Mouse (Mus musculus) hindbrain, embryonic 13.5 days (tissue): ENCODE data around the gene Aldh16a1. TPM values are rescaled to one million over a fixed set of nuclear protein-coding genes. Genes with fewer than 3 reads are reported as not detected.
"Not testable (repeated sequence)": the region's sequence is repeated elsewhere in the genome, so short reads cannot be mapped to it uniquely, and the experiment has no call there.

ENCODE experiments used
- ATAC-seq: fragments of 200-750 bp; cut with Nextera tagmentation; 2 replicates; pipeline ENCODE4 v1.8.0; 2017; ENCODE audit warnings: moderate TSS enrichment; ENCODE audit not compliant: low FRiP score
- H3K27ac ChIP-seq: fragments of 300-500 bp; sonication (generic); 2 replicates; pipeline ENCODE4 v1.5.1; 2015; ENCODE audit warnings: inconsistent platforms, mild to moderate bottlenecking, moderate library complexity
- H3K27me3 ChIP-seq: fragments of 300-500 bp; sonication (generic); 2 replicates; pipeline ENCODE4 v1.6.1; 2015; ENCODE audit warnings: mild to moderate bottlenecking, inconsistent platforms
- H3K36me3 ChIP-seq: fragments of 300-500 bp; sonication (generic); 2 replicates; pipeline ENCODE4 v1.6.1; 2015; ENCODE audit warnings: mild to moderate bottlenecking, inconsistent platforms
- H3K4me1 ChIP-seq: fragments of 300-500 bp; sonication (generic); replicated peaks from 2 replicates; pipeline ENCODE4 v1.6.1; 2015; ENCODE audit warnings: inconsistent platforms
- H3K4me2 ChIP-seq: fragments of 300-500 bp; sonication (generic); 2 replicates; pipeline ENCODE4 v1.6.1; 2015; ENCODE audit warnings: inconsistent platforms, mild to moderate bottlenecking, moderate library complexity
- H3K4me3 ChIP-seq: fragments of 300-500 bp; sonication (generic); 2 replicates; pipeline ENCODE4 v1.5.1; 2015; ENCODE audit warnings: mild to moderate bottlenecking, inconsistent platforms
- H3K9ac ChIP-seq: fragments of 300-500 bp; sonication (generic); 2 replicates; pipeline ENCODE4 v1.6.1; 2015; ENCODE audit warnings: mild to moderate bottlenecking, inconsistent platforms
- H3K9me3 ChIP-seq: fragments of 300-500 bp; sonication (generic); 2 replicates; pipeline ENCODE4 v1.6.1; 2016; ENCODE audit warnings: inconsistent platforms
- WGBS: fragments of 180-500 bp; shearing (Covaris S2); methylation state at CpG from one replicate; pipeline ENCODE4 v1.1.7; 2015; 5-methylcytosine and 5-hydroxymethylcytosine counted together
- polyA plus RNA-seq: library from polyadenylated mRNA; unstranded; fragments of >200 nt; fragmentation: Nextera tagmentation; extraction: Ambion mirVana; gene quantifications from 2 replicates; pipeline ENCODE4 v1.2.1, GENCODE M21; 2015

The Aldh16a1 gene
- polyA plus RNA-seq, 1 experiment from 2014 or later = 24.5 TPM

DNA sequence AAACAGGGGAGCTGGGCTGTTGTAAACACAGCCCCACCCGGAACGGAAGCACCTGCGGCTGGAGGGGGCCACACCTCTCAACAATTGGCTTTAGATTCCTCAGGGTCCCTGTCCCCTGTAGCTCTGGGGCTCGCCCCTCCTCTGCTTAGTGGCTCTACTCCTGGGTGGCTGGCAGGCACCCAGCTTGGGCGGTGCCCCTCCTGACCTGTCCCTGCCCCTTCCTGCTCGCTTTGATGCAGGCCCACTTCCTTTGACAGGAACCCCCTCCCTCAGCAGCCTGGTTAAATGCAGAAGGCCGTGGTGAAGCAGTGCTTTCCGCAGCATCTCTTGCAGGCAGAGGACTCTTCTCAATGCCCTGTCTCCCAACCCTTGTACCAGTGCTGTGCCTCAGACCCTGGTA, 33.0 kb downstream of the Aldh16a1 start:
- H3K4me3 ChIP-seq = no peak overlapping the region; the same call in 1 of the 2 replicates
- H3K4me1 ChIP-seq = peaks cover 41% of the 10 kb centered on the region
- no peaks in the 10 kb centered on the region for H3K27me3 ChIP-seq
- H3K36me3 ChIP-seq = peaks cover 68% of the 10 kb centered on the region
- peak overlapping the region; percentile 43 for H3K9ac ChIP-seq
- H3K9me3 ChIP-seq = no peaks in the 10 kb centered on the region
- ATAC-seq = no peak
- 83% methylated on average over 8 of the region's 8 CpGs for WGBS
- H3K27ac ChIP-seq = peak overlapping the region; percentile 30; the same call in 1 of the 2 replicates
- H3K4me2 ChIP-seq = 0 out of 2 replicates have a peak overlapping the region, but pooled peaks have one; percentile 4

DNA sequence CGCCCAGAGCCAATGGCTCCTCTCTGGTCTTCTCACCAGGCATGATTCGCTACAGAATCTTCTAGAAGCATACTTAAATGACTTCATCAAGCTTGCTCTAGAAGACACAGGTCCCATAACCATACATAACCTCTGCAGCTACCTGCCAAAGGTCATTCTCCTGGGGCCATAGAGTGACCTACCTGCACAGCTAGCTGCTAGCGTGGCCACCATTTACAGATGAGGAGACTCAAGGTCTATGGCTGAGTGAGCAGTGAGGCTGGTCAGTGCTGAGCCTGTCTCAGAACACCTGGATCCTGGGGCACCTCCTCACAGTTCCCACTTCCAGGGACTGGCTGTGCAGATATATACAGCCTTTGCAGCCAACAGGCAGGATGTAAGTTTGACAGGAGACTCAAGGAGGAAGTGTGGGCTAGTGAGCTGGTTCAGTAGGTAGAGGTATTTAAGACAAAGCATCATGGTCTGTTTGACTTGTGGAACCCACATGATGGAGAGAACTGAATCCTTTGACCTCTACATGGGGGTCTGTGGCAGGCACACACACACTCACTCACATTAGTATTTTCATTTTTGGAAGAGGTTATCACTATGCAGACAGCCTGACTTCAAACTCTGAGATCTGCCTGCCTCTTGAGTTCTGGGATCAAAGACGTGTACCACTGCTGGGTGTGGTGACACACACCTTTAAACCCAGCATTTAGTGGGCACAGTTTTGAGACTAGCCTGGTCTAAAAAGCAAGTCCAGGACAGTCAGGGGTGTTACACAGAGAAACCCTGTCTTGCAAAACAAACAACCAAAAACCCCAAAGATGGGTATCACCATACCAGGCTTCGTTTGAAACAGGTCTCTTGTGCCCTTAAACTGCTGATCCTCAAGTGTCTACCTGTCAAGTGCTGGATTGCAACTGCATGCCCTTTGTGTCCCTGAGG, 34.3 kb downstream of the Aldh16a1 start:
- peaks cover 30% of the 10 kb centered on the region for H3K4me1 ChIP-seq
- peaks cover 54% of the 10 kb centered on the region for H3K36me3 ChIP-seq
- no peaks in the 10 kb centered on the region for H3K27me3 ChIP-seq
- no peaks in the 10 kb centered on the region for H3K9me3 ChIP-seq
- no peak overlapping the region for H3K4me2 ChIP-seq
- no peak for ATAC-seq
- WGBS = 88% methylated on average over 5 of the region's 5 CpGs
- no peak overlapping the region for H3K4me3 ChIP-seq
- no peak overlapping the region for H3K9ac ChIP-seq
- no peak overlapping the region for H3K27ac ChIP-seq

DNA sequence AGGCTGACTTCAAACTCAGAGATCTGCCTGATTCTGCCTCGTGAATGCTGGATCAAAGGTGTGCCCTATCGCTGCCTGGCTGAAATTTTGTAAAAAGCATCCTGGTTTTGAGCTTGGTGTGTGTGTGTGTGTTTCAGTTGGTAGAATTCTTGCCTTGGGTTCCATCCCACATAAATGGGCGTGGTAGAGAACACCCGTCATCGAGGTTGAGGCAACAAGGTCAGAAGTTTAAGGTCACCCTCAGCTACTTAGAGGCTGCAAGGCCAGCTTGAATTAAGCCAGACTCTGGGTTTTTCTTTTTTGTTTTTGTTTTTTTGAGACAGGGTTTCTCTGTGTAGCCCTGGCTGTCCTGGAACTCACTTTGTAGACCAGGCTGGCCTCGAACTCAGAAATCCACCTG, 36.0 kb downstream of the Aldh16a1 start:
- no peak overlapping the region for H3K9ac ChIP-seq
- H3K4me1 ChIP-seq = peaks cover 22% of the 10 kb centered on the region
- no peak overlapping the region for H3K4me2 ChIP-seq
- ATAC-seq = no peak
- no peaks in the 10 kb centered on the region for H3K9me3 ChIP-seq
- H3K27ac ChIP-seq = no peak overlapping the region
- H3K36me3 ChIP-seq = peaks cover 53% of the 10 kb centered on the region
- no peaks in the 10 kb centered on the region for H3K27me3 ChIP-seq
- no peak overlapping the region for H3K4me3 ChIP-seq
- WGBS = 94% methylated on average over 6 of the region's 6 CpGs

DNA sequence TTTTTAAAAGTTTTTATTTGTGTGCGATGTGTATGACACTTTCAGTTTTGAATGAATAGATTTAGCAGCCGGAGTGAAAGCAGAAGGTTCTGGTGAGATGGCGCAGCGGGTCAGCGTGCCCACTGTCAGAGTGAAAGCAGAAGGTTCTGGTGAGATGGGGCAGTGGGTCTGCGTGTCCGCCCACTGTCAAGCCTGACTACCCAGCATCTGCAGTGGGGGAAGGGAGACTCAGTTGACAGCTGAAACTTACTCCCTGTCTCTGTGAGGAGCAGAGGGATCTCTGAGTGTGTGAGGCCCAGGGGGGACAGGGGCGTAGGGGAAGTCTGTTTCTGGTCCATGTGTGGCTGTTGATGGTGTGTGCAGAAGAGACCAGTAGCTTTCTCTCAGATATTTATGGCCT, 36.8 kb downstream of the Aldh16a1 start:
- Histone ChIP-seq H3K9me3 (no peaks in the 10 kb centered on the region), H3K4me3 (no peak overlapping the region), H3K36me3 (peaks cover 48% of the 10 kb centered on the region), H3K9ac (no peak overlapping the region), H3K27me3 (no peaks in the 10 kb centered on the region), H3K27ac (no peak overlapping the region), H3K4me2 (no peak overlapping the region), H3K4me1 (peaks cover 14% of the 10 kb centered on the region)
- WGBS = 82% methylated on average over 8 of the region's 8 CpGs
- ATAC-seq = no peak

DNA sequence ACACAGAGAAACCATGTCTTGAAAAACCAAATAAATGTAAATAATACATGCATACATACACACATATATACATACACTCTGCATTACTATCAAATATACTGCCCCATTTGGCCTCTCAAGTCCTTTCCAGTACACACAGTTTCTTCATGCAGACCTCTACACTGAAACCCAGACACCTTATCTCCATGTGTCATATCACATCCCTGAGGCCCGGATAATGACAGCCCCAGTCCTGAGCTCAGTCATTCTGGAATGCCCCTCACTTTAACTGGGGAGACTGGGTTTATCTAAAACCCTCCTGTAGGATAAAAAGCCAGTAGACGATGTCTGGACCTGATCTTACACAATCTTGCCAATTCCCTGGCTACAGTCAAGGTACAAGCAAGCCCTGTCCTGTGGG, 40.9 kb downstream of the Aldh16a1 start:
- Histone ChIP-seq H3K27me3 (no peaks in the 10 kb centered on the region), H3K9me3 (no peaks in the 10 kb centered on the region), H3K27ac (no peak overlapping the region), H3K36me3 (peaks cover 9% of the 10 kb centered on the region), H3K9ac (no peak overlapping the region), H3K4me2 (no peak overlapping the region), H3K4me1 (no peaks in the 10 kb centered on the region), H3K4me3 (no peak overlapping the region)
- 89% methylated on average over 2 of the region's 2 CpGs for WGBS
- no peak for ATAC-seq

DNA sequence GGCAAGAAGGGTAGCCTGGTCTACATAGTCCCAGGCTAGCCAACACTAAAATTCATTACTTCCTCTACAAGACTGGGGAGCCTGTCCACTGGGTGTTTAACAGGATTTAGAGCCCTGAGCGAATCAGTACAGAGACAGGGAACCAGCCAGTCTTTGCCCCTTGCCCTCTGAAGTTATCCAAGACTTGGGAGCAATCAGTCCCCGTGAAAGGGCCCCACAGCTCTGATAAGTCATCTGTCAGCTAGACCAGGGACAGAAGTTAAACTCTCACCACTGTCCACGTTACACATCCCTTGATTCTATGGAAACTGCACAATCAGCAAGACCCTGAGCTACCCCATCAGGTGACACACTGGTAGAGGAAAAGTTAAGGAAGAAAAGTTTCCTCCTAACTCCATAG, 41.9 kb downstream of the Aldh16a1 start:
- 74% methylated on average over 3 of the region's 3 CpGs for WGBS
- Histone ChIP-seq H3K4me2 (no peak overlapping the region), H3K4me3 (no peak overlapping the region), H3K4me1 (no peaks in the 10 kb centered on the region), H3K27ac (no peak overlapping the region), H3K36me3 (peaks cover under 1% of the 10 kb centered on the region; the same call in 1 of the 2 replicates), H3K27me3 (no peaks in the 10 kb centered on the region), H3K9ac (no peak overlapping the region), H3K9me3 (no peaks in the 10 kb centered on the region)
- ATAC-seq = no peak

DNA sequence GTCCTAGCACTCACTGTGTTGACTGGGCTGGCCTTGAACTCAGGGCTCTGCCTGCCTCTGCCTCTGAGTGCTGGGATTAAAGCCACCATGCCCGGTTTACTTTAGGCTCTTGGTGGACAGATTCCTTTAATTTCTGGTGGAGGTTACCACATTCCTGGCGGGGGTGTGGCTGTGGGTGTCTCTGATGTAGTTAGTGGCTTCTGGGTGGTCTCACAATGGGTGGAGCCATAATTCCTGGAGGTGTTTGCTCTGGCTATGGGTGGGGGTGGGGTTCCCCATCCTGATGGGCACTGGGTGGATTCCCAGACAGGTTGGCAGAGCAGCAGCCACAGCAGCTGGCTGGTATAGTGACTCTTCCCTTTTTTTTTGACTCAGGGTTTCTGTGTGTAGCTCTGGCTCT, 42.4 kb downstream of the Aldh16a1 start:
- WGBS = 74% methylated on average over 2 of the region's 2 CpGs
- no peak overlapping the region for H3K4me2 ChIP-seq
- ATAC-seq = no peak

DNA sequence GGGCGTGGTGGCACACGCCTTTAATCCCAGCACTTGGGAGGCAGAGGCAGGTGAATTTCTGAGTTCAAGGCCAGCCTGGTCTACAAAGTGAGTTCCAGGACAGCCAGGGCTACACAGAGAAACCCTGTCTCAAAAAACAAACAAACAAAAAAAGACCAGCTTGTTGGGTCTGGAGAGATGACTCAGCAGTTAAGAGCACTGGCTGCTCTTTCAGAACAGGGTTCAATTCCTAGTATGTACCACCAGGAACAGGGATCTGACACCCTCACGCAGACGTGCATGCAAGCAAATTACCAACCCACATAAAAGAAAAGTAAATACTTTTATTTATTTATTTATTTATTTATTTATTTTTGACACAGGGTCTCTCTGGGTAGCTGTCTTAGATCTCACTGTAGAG, 44.3 kb downstream of the Aldh16a1 start:
- H3K9me3 ChIP-seq, H3K27ac ChIP-seq, H3K36me3 ChIP-seq, H3K4me3 ChIP-seq, H3K27me3 ChIP-seq, H3K4me1 ChIP-seq, ATAC-seq, H3K4me2 ChIP-seq, H3K9ac ChIP-seq: not testable (repeated sequence)
- WGBS = 91% methylated on average over 4 of the region's 4 CpGs

More for the DNA sequence above, 42.4 kb downstream of the Aldh16a1 start:
- no peaks in the 10 kb centered on the region for H3K4me1 ChIP-seq
- H3K36me3 ChIP-seq = no peaks in the 10 kb centered on the region
- H3K9ac ChIP-seq = no peak overlapping the region
- no peaks in the 10 kb centered on the region for H3K27me3 ChIP-seq
- no peak overlapping the region for H3K27ac ChIP-seq
- no peak overlapping the region for H3K4me3 ChIP-seq
- H3K9me3 ChIP-seq = no peaks in the 10 kb centered on the region

DNA sequence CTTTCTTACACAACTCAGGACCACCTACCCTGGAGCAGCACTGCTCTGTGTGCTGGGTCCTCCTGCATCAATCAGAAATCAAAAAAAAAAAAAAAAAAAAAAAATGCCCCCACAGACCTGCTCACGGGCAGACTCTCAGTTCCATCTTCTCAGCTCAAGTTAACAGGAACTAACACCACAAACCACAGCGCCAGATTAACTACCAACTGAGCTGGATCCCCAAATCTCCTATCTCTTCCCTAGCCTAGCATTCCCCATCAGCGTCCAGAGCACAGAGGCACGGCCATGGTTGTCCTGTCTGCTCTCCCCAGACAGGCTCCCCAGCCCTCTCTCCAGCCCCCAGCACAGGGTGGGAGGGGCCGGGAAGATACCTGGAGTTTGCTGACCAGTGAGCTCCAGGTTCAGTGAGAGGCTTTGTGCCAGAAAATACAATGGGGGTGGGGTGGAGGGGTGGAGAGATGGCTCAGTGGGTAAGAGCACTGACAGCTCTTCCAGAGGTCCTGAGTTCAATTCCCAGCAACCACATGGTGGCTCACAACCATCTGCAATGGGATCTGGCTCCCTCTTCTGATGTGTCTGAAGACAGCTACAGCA, 47.2 kb downstream of the Aldh16a1 start:
- H3K27me3 ChIP-seq = no peaks in the 10 kb centered on the region
- peaks cover 4% of the 10 kb centered on the region; the same call in 1 of the 2 replicates for H3K4me1 ChIP-seq
- no peak for ATAC-seq
- no peak overlapping the region for H3K4me3 ChIP-seq
- no peak overlapping the region for H3K27ac ChIP-seq
- no peaks in the 10 kb centered on the region for H3K36me3 ChIP-seq
- H3K9ac ChIP-seq = no peak overlapping the region
- WGBS = 52% methylated on average over 5 of the region's 5 CpGs
- H3K4me2 ChIP-seq = no peak overlapping the region
- H3K9me3 ChIP-seq = no peaks in the 10 kb centered on the region

DNA sequence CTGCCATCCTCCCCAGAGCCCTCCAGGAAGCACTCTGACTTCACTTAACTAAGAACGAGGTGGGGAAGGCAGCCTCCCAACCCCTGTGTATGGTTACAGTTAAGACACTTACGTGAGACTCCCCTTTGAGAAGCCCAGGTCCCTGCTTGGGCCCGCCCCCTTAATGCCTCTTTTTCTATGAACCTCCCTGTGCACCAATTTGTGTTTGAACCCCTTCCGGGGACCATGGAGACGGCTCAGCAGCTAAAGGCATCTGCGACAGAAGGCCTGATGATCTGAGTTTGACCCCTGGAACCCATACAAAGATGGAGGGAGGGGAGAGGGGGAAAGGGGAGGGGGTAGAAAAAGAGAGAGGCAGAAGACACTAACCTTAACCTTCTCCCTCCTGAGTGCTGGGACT, 47.9 kb downstream of the Aldh16a1 start:
- H3K36me3 ChIP-seq = no peaks in the 10 kb centered on the region
- ATAC-seq = no peak

DNA sequence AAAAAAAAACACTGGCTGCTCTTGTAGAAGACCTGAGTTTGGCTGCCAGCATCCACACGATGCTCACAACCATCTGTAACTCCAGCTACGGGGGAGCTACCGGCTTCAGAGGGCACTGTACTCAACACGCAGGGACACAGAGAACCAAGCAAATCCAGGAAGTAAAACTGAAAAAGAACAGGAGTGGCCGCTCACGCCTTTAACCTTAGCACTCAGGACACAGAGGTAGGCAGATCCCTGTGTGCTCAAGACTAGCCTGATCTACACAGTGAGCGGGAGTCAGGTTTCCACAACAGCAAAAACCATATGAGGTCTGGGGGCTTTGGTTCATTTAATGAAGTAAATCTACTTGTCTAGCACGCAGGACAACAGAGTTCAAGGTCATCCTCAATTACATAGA, 48.9 kb downstream of the Aldh16a1 start:
- Histone ChIP-seq H3K4me1 (peaks cover 4% of the 10 kb centered on the region; the same call in 1 of the 2 replicates), H3K4me3 (no peak overlapping the region), H3K9ac (no peak overlapping the region), H3K27me3 (no peaks in the 10 kb centered on the region), H3K9me3 (no peaks in the 10 kb centered on the region), H3K4me2 (no peak overlapping the region), H3K27ac (no peak overlapping the region), H3K36me3 (no peaks in the 10 kb centered on the region)
- ATAC-seq = no peak
- 81% methylated on average over 8 of the region's 8 CpGs for WGBS

More for the DNA sequence above, 47.9 kb downstream of the Aldh16a1 start:
- WGBS = 19% methylated on average over 6 of the region's 6 CpGs
- no peak overlapping the region for H3K9ac ChIP-seq
- H3K4me2 ChIP-seq = no peak overlapping the region
- no peak overlapping the region for H3K27ac ChIP-seq
- H3K9me3 ChIP-seq = no peaks in the 10 kb centered on the region
- no peaks in the 10 kb centered on the region for H3K27me3 ChIP-seq
- peaks cover 4% of the 10 kb centered on the region; the same call in 1 of the 2 replicates for H3K4me1 ChIP-seq
- no peak overlapping the region for H3K4me3 ChIP-seq

DNA sequence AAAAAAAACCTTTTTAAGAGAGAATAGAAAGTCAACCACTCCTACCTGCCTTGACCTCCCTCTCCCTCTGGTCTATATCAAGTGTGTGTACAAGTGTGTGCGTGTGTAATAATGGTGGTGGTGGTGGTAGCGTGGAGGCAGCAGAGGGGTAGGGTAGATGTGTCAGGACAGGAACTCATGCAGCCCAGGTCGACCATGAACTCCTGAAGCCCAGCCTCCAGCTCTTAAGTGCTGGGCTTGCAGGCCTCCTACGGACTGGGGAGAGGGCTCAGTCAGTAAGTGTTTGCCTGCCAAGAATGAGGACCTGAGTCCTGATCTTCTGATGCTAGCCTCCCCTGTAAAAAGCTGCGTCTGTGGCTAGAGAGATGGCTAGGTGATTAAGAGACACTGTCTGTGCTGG, 49.4 kb downstream of the Aldh16a1 start:
- H3K4me1 ChIP-seq = peaks cover 4% of the 10 kb centered on the region; the same call in 1 of the 2 replicates
- no peak overlapping the region for H3K4me2 ChIP-seq
- no peaks in the 10 kb centered on the region for H3K27me3 ChIP-seq
- no peaks in the 10 kb centered on the region for H3K9me3 ChIP-seq
- H3K27ac ChIP-seq = no peak overlapping the region
- no peak overlapping the region for H3K9ac ChIP-seq
- H3K4me3 ChIP-seq = no peak overlapping the region
- H3K36me3 ChIP-seq = no peaks in the 10 kb centered on the region
- ATAC-seq = no peak
- WGBS = 83% methylated on average over 5 of the region's 5 CpGs
